Mouse (Mus musculus) cerebellum, adult 9-11 months (tissue): ENCODE results near the gene Fam20b.

Experiments
- DNase-seq: peaks from one replicate; pipeline ENCODE4 v3.0.0; 2022

The Fam20b gene

GRCm38 (mm10) chr1:156630965-156631364, 87.9 kb downstream of the Fam20b start:
- DNase-seq = no peak

- no peak for DNase-seq
Observed at GRCm38 (mm10) chr1:156629984-156630383, 88.9 kb downstream of the Fam20b start.
